Mouse (Mus musculus): Measurements from ENCODE around the gene Cntnap5b.

DNA sequence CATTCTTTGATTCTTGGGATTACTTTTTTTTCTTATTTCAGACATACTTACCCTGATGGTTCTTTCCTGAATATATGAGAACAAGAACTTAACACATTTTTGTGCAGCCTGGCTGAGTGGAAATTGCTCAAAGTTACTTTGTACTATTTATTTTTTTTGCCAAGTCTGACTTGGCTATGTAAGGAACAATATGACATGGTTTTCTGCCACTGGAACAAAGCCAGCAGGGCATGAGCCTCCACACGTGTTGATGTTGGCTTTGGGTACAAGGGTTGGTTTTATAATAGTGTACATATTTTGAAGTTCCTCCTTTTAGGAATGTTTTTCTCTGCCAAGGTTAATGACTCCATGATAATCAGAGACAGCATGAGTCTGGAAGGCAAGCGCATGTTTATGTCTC lies 331.8 kb downstream of the Cntnap5b start:
- TF ChIP-seq GATA1 (IDR thresholded peaks at IDR 0.05; ENCODE audit: low read length) (no peak), TAL1 (IDR thresholded peaks at IDR 0.05; ENCODE audit: low read length) (no peak)

Measured in erythroblast, embryonic 14.5 days (primary cell).